Mouse (Mus musculus): ENCODE measurements around the gene Bpi. TPM values are rescaled to one million over a fixed set of nuclear protein-coding genes. Genes with fewer than 3 reads are reported as not detected.

Gene Bpi
- polyA plus RNA-seq, 1 experiment from 2014 or later: not detected

GRCm38 (mm10) chr2:158228670-158229502 lies 29.0 kb upstream of the Bpi start, which contains the start of gene D630003M21Rik:
D630003M21Rik (minus strand) TSS chr2:158229222.
- Histone ChIP-seq H3K4me1 (ENCODE audit: insufficient read depth, low read depth, low read length) (no peaks in the 10 kb centered on the region), H3K27me3 (replicated peaks; ENCODE audit: insufficient read depth, low read length) (no peaks in the 10 kb centered on the region), H3K9ac (replicated peaks; ENCODE audit: low read depth) (no peak within 1 kb of the TSS), H3K4me2 (replicated peaks; ENCODE audit: low read depth, low read length) (peak within 1 kb of the TSS; percentile 53), H3K4me3 (ENCODE audit: low read depth, low read length) (peak within 1 kb of the TSS; percentile 24), H3K9me3 (ENCODE audit: low read length) (no peaks in the 10 kb centered on the region), H3K36me3 (ENCODE audit: insufficient read depth, low read length) (no peaks in the 10 kb centered on the region), H3K27ac (ENCODE audit: low read length) (no peak within 1 kb of the TSS)
- DNase-seq (ENCODE audit: low spot score) (peak; percentile 35), ATAC-seq (peak; percentile 57)
- 1% methylated on average over 38 of the region's 55 CpGs for WGBS
- TF ChIP-seq CTCF (IDR thresholded peaks at IDR 0.05) (no peak), EP300 (IDR thresholded peaks at IDR 0.05) (no peak)

GRCm38 (mm10) chr2:158229503-158229892 lies 28.4 kb upstream of the Bpi start:
- no peak overlapping the region for H3K27ac ChIP-seq (ENCODE audit: low read length)
- 26% methylated on average over 7 of the region's 7 CpGs for WGBS

DNA sequence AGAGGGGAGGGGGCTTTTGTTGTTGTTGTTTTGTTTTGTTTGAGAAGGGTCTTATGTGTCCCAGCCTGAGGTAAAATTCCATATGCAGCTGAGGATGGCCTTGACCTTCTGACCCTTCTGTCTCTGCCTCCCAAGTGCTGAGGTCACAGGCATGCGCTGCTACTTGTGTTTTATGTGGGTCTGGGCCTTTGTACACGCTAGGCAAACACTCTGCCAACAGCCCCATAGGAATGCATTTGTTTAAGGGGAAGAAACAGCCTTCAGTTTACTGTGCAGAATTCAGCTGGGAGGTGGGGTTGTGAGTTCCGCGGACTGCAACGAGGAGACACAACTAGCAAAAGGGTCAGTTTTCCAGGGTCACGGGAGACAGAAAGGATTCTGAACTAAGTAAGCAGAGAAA lies 27.3 kb upstream of the Bpi start:
- 41% methylated on average over 6 of the region's 6 CpGs for WGBS
- TF ChIP-seq CTCF (IDR thresholded peaks at IDR 0.05): no peak
- no peak for TF ChIP-seq EP300 (IDR thresholded peaks at IDR 0.05)
- Histone ChIP-seq H3K36me3 (ENCODE audit: insufficient read depth, low read length) (no peaks in the 10 kb centered on the region), H3K9ac (replicated peaks; ENCODE audit: low read depth) (no peak overlapping the region), H3K27ac (ENCODE audit: low read length) (peak overlapping the region; percentile 38; the same call in 1 of the 2 replicates), H3K4me1 (ENCODE audit: insufficient read depth, low read depth, low read length) (no peaks in the 10 kb centered on the region), H3K4me2 (replicated peaks; ENCODE audit: low read depth, low read length) (no peak overlapping the region), H3K27me3 (replicated peaks; ENCODE audit: insufficient read depth, low read length) (no peaks in the 10 kb centered on the region), H3K4me3 (ENCODE audit: low read depth, low read length) (no peak overlapping the region), H3K9me3 (ENCODE audit: low read length) (no peaks in the 10 kb centered on the region)
- DNase-seq (ENCODE audit: low spot score) (peak; percentile 16), ATAC-seq (peak; percentile 62)

More at GRCm38 (mm10) chr2:158229503-158229892, 28.4 kb upstream of the Bpi start:
- DNase-seq (ENCODE audit: low spot score): no peak
- Histone ChIP-seq H3K4me2 (replicated peaks; ENCODE audit: low read depth, low read length) (peak overlapping the region; percentile 53), H3K9ac (replicated peaks; ENCODE audit: low read depth) (no peak overlapping the region), H3K9me3 (ENCODE audit: low read length) (no peaks in the 10 kb centered on the region), H3K4me1 (ENCODE audit: insufficient read depth, low read depth, low read length) (no peaks in the 10 kb centered on the region), H3K27me3 (replicated peaks; ENCODE audit: insufficient read depth, low read length) (no peaks in the 10 kb centered on the region), H3K36me3 (ENCODE audit: insufficient read depth, low read length) (no peaks in the 10 kb centered on the region), H3K4me3 (ENCODE audit: low read depth, low read length) (peak overlapping the region; percentile 24)
- TF ChIP-seq CTCF (IDR thresholded peaks at IDR 0.05) (no peak), EP300 (IDR thresholded peaks at IDR 0.05) (no peak)
- ATAC-seq: no peak

- Histone ChIP-seq H3K27me3 (replicated peaks; ENCODE audit: insufficient read depth, low read length) (no peaks in the 10 kb centered on the region), H3K4me3 (ENCODE audit: low read depth, low read length) (no peak overlapping the region), H3K9me3 (ENCODE audit: low read length) (no peaks in the 10 kb centered on the region), H3K27ac (ENCODE audit: low read length) (peak overlapping the region; percentile 38; the same call in 1 of the 2 replicates), H3K36me3 (ENCODE audit: insufficient read depth, low read length) (no peaks in the 10 kb centered on the region), H3K9ac (replicated peaks; ENCODE audit: low read depth) (no peak overlapping the region), H3K4me1 (ENCODE audit: insufficient read depth, low read depth, low read length) (no peaks in the 10 kb centered on the region), H3K4me2 (replicated peaks; ENCODE audit: low read depth, low read length) (no peak overlapping the region)
- TF ChIP-seq CTCF (IDR thresholded peaks at IDR 0.05): no peak
- peak; percentile 52 for TF ChIP-seq EP300 (IDR thresholded peaks at IDR 0.05)
- WGBS: 29% methylated on average over 5 of the region's 5 CpGs
- ATAC-seq (peak; percentile 86), DNase-seq (ENCODE audit: low spot score) (peak; percentile 50)
These were observed 26.8 kb upstream of the Bpi start for GRCm38 (mm10) chr2:158231071-158231470.

DNA sequence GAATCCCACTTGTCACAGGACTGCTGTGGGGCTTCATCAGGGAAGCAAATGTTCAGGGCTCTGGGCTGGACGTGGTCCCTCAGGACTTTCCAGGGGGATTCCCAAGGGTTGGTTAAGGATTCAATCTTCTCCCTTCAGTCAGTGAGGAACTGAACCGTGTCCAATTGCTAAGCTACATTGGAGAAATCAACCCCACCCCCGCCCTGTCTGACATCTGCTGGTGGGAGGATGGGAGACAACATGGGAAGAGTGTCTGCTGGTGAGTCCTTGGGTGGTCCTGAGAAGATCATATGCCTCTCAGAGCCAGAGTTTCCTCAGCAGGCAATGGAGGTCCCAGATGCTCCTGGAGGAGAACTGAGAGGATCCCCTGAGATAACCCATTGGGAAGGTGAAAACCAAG lies 25.5 kb upstream of the Bpi start:
- no peak overlapping the region for H3K9ac ChIP-seq (replicated peaks; ENCODE audit: low read depth)
- ATAC-seq (no peak), DNase-seq (ENCODE audit: low spot score) (no peak)
- H3K4me3 ChIP-seq (ENCODE audit: low read depth, low read length): no peak overlapping the region
- no peaks in the 10 kb centered on the region for H3K27me3 ChIP-seq (replicated peaks; ENCODE audit: insufficient read depth, low read length)
- H3K27ac ChIP-seq (ENCODE audit: low read length): no peak overlapping the region
- H3K4me2 ChIP-seq (replicated peaks; ENCODE audit: low read depth, low read length): no peak overlapping the region
- TF ChIP-seq CTCF (IDR thresholded peaks at IDR 0.05) (no peak), EP300 (IDR thresholded peaks at IDR 0.05) (no peak)
- H3K9me3 ChIP-seq (ENCODE audit: low read length): no peaks in the 10 kb centered on the region
- WGBS: 62% methylated on average over 3 of the region's 3 CpGs
- no peaks in the 10 kb centered on the region for H3K4me1 ChIP-seq (ENCODE audit: insufficient read depth, low read depth, low read length)
- no peaks in the 10 kb centered on the region for H3K36me3 ChIP-seq (ENCODE audit: insufficient read depth, low read length)

- Histone ChIP-seq H3K27me3 (replicated peaks; ENCODE audit: insufficient read depth, low read length) (no peaks in the 10 kb centered on the region), H3K36me3 (ENCODE audit: insufficient read depth, low read length) (no peaks in the 10 kb centered on the region), H3K9ac (replicated peaks; ENCODE audit: low read depth) (no peak overlapping the region), H3K4me3 (ENCODE audit: low read depth, low read length) (no peak overlapping the region), H3K27ac (ENCODE audit: low read length) (no peak overlapping the region), H3K4me2 (replicated peaks; ENCODE audit: low read depth, low read length) (no peak overlapping the region), H3K9me3 (ENCODE audit: low read length) (no peaks in the 10 kb centered on the region), H3K4me1 (ENCODE audit: insufficient read depth, low read depth, low read length) (no peaks in the 10 kb centered on the region)
- DNase-seq (ENCODE audit: low spot score) (no peak), ATAC-seq (no peak)
- TF ChIP-seq CTCF (IDR thresholded peaks at IDR 0.05) (no peak), EP300 (IDR thresholded peaks at IDR 0.05) (no peak)
- 43% methylated on average over 3 of the region's 3 CpGs for WGBS
These were observed 24.8 kb upstream of the Bpi start for GRCm38 (mm10) chr2:158233106-158233505.

All from lung, postnatal 0 days (tissue).